Mouse (Mus musculus): ENCODE results near the gene Cap2. TPM values are rescaled to one million over a fixed set of nuclear protein-coding genes. Genes with fewer than 3 reads are reported as not detected.

Cap2 gene
- total RNA-seq, 2 experiments from 2014 or later: 2.3 TPM; not detected in 1

GRCm38 (mm10) chr13:46523712-46524111, 22.1 kb downstream of the Cap2 start:
- ATAC-seq (replicated peaks; ENCODE audit: low FRiP score, poor library complexity, severe bottlenecking): no peak

- ATAC-seq (replicated peaks; ENCODE audit: low FRiP score, poor library complexity, severe bottlenecking): no peak
Observed at GRCm38 (mm10) chr13:46525295-46526255, 23.9 kb downstream of the Cap2 start.

GRCm38 (mm10) chr13:46526645-46527044, 25.0 kb downstream of the Cap2 start:
- ATAC-seq (replicated peaks; ENCODE audit: low FRiP score, poor library complexity, severe bottlenecking): no peak

- ATAC-seq (replicated peaks; ENCODE audit: low FRiP score, poor library complexity, severe bottlenecking): no peak
Observed at GRCm38 (mm10) chr13:46527340-46527739, 25.7 kb downstream of the Cap2 start.

GRCm38 (mm10) chr13:46529037-46529436, 27.4 kb downstream of the Cap2 start:
- no peak for ATAC-seq (replicated peaks; ENCODE audit: low FRiP score, poor library complexity, severe bottlenecking)

GRCm38 (mm10) chr13:46530546-46530945, 28.9 kb downstream of the Cap2 start:
- ATAC-seq (replicated peaks; ENCODE audit: low FRiP score, poor library complexity, severe bottlenecking): no peak

GRCm38 (mm10) chr13:46531676-46532075, 30.0 kb downstream of the Cap2 start:
- no peak for ATAC-seq (replicated peaks; ENCODE audit: low FRiP score, poor library complexity, severe bottlenecking)

GRCm38 (mm10) chr13:46532276-46532675, 30.6 kb downstream of the Cap2 start:
- no peak for ATAC-seq (replicated peaks; ENCODE audit: low FRiP score, poor library complexity, severe bottlenecking)

GRCm38 (mm10) chr13:46533342-46534129, 31.9 kb downstream of the Cap2 start:
- ATAC-seq (replicated peaks; ENCODE audit: low FRiP score, poor library complexity, severe bottlenecking): no peak

- no peak for ATAC-seq (replicated peaks; ENCODE audit: low FRiP score, poor library complexity, severe bottlenecking)
Observed at GRCm38 (mm10) chr13:46534171-46534968, 32.7 kb downstream of the Cap2 start.

GRCm38 (mm10) chr13:46534969-46535785, 33.5 kb downstream of the Cap2 start:
- no peak for ATAC-seq (replicated peaks; ENCODE audit: low FRiP score, poor library complexity, severe bottlenecking)

- no peak for ATAC-seq (replicated peaks; ENCODE audit: low FRiP score, poor library complexity, severe bottlenecking)
Observed at GRCm38 (mm10) chr13:46539284-46539683, 37.6 kb downstream of the Cap2 start.

GRCm38 (mm10) chr13:46540943-46541342, 39.3 kb downstream of the Cap2 start:
- ATAC-seq (replicated peaks; ENCODE audit: low FRiP score, poor library complexity, severe bottlenecking): no peak

- no peak for ATAC-seq (replicated peaks; ENCODE audit: low FRiP score, poor library complexity, severe bottlenecking)
Observed at GRCm38 (mm10) chr13:46542782-46543181, 41.1 kb downstream of the Cap2 start.

GRCm38 (mm10) chr13:46544608-46545007, 43.0 kb downstream of the Cap2 start:
- no peak for ATAC-seq (replicated peaks; ENCODE audit: low FRiP score, poor library complexity, severe bottlenecking)

GRCm38 (mm10) chr13:46545081-46545480, 43.4 kb downstream of the Cap2 start:
- no peak for ATAC-seq (replicated peaks; ENCODE audit: low FRiP score, poor library complexity, severe bottlenecking)

- no peak for ATAC-seq (replicated peaks; ENCODE audit: low FRiP score, poor library complexity, severe bottlenecking)
Observed at GRCm38 (mm10) chr13:46546846-46547245, 45.2 kb downstream of the Cap2 start.

GRCm38 (mm10) chr13:46547253-46547652, 45.6 kb downstream of the Cap2 start:
- no peak for ATAC-seq (replicated peaks; ENCODE audit: low FRiP score, poor library complexity, severe bottlenecking)

GRCm38 (mm10) chr13:46548132-46548531, 46.5 kb downstream of the Cap2 start:
- ATAC-seq (replicated peaks; ENCODE audit: low FRiP score, poor library complexity, severe bottlenecking): no peak

Data from erythroid progenitor cell, adult 5-6 weeks (primary cell).